Mouse (Mus musculus): ENCODE results near the gene 9330182O14Rik.

- no peak for TF ChIP-seq CTCF (IDR thresholded peaks at IDR 0.05; ENCODE audit: borderline replicate concordance, control insufficient read depth, extremely low read depth, insufficient read depth, low read length, poor library complexity)
- no peak for TF ChIP-seq POLR2A (IDR thresholded peaks at IDR 0.05; ENCODE audit: control insufficient read depth, extremely low read depth, insufficient read depth, low read length, poor library complexity)
Observed at GRCm38 (mm10) chr15:40103304-40103703, 30.9 kb upstream of the 9330182O14Rik start.
